Mouse (Mus musculus) heart, postnatal 0 days (tissue): ENCODE measurements around the gene Btc.

ENCODE experiments used
- CTCF ChIP-seq: IDR thresholded peaks from 2 replicates; pipeline ENCODE4 v1.5.1; 2016; ENCODE audit warnings: antibody characterized with exemption, control low read depth, low read depth
- EP300 ChIP-seq: IDR thresholded peaks from 2 replicates; pipeline ENCODE4 v1.6.1; 2016; ENCODE audit warnings: antibody characterized with exemption, low read depth

GRCm38 (mm10) chr5:91352645-91353044, 50.1 kb downstream of the Btc start:
- no peak for TF ChIP-seq EP300
- no peak for TF ChIP-seq CTCF
